Mouse (Mus musculus) heart, postnatal 14 days (tissue): ENCODE measurements around the gene Olfr344. TPM values are rescaled to one million over a fixed set of nuclear protein-coding genes. Genes with fewer than 3 reads are reported as not detected.

Experiments
- DNase-seq, 2 experiments: peaks; one replicate each; pipeline ENCODE4 v3.0.0; 2021 to 2022
- intact Hi-C: fragments of 180-260 bp; cut with DNase I; formaldehyde crosslinking; loops from one replicate; pipeline ENCODE4 v1.15.1; 2025
- long read RNA-seq, 2 experiments: library from polyadenylated mRNA; stranded (forward); transcript quantifications; one replicate each; pipeline ENCODE4 v2.0.0; 2021
- total RNA-seq, 2 experiments: library from RNA; stranded (reverse); gene quantifications; 2 replicates each; pipeline ENCODE4 v1.2.3; 2021

Olfr344 gene
- total RNA-seq = under 1 TPM in 1 of 2 experiments, not detected in 1; 0.02 TPM
- long read RNA-seq, experiment 1 = 0 reads
- long read RNA-seq, experiment 2 = 0 reads

DNA sequence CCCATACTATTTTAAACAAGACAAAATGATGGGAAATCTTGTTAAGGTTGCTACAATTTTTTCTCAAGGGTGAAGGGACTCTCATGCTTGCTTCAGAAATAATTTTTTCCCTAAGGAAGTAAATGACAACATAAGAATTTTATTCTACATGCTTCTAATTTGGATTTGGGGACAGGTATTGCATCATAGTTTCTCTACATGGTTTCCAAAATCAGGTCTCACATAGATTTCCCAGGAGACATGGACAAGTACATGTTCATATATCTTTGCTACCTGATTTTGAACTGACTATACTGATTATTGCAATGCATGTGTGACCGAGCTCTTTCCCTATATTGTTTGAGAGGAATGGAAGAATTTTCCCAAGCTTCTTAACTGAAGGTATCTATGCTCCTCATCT is at the start of gene Olfr344:
Gene Olfr344, plus strand, starts transcription at position 301 of the 400 bp plus-strand sequence.
- no peak for DNase-seq
- intact Hi-C loops = no loop called here

DNA sequence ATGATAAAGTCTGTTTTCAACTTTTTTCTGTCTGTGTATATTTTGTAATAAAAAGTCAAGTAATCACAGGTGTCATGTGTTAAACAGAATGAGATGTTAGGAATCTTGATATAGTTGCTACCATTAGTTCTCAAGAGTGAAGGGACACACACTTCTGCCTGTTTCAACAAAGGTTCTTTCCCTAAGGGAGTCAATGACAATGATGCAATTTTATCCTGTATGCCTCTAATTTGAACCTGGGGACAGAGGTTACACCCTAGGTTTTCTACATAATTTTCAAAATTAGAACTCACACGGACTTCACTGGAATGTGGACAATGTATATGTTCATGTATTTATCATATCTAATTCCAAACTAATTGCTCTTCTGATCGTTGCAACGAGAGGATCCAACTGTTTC is 41.8 kb upstream of the Olfr344 start, which contains the start of gene Olfr342:
Gene Olfr342, plus strand, starts transcription at position 301 of the 400 bp plus-strand sequence.
- no peak for DNase-seq
- intact Hi-C loops = no loop called here

DNA sequence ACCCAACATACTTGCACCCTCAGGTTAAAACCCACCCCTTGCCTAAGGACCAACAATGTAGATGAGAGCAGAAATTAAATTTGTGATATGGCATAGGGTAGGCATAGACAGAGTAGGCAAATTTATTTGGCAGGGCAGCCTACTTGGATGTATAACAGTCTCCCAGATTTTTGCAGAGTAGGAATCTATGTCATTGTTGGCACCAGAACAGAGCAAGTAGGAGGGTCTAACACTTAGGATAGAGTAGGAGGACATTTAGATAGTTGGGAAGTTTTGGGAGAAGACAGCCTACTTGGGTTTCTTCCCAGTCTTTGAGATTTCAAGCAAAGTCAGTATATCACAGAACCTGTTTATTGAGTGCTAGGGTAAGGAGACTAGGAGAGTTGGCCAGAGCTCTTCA is 1.3 kb upstream of the Olfr344 start:
- intact Hi-C loops = no loop called here
- DNase-seq = no peak

DNA sequence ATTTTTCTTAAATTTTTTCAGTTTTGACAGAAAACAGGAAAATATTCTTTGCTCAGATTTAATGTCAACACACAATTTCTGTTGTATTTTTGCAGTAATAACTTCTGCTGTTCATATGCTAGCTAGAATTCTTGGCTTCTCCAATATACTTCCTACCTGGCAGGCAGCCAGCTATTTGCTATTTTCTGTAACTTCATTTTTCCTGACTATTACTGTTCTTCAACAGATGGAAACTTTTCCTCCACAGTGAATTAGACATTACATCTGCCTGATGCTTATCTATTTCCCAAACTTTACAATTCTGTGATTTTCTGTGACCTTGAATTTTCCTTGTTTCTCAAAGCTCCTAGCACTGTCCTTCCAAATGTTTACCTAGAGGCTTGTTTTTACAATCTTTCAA is 560 bp downstream of the Olfr344 start:
- DNase-seq = no peak
- intact Hi-C loops = no loop called here

DNA sequence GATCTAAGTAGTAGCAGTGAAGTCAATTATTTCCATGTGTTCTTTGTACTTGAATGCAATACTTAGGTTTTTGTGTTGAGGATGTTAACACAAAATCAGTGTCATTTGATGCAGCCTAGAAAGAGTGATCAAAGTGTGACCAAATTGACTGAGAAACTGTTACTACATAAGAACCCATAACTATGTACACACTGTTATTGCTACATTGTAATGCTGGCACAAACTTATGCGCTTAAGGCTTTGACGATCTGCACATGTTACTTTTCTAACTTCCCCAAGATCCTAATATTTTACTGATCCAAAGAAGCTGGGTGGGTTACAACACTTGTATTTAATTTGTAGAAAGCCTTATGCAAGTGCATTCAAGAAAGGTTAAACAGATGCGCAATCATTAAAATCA is 1.4 kb downstream of the Olfr344 start:
- intact Hi-C loops = no loop called here
- no peak for DNase-seq

Other genes with a start within 250 kb of the Olfr344 start
- not detected for gene Olfr338, start 193.1 kb upstream of the Olfr344 start, total RNA-seq
- gene Olfr339, start 147.7 kb upstream of the Olfr344 start, total RNA-seq = not detected
- not detected for gene Olfr340, start 114.1 kb upstream of the Olfr344 start, total RNA-seq
- gene Olfr341, start 84.2 kb upstream of the Olfr344 start, total RNA-seq = not detected
- gene Olfr342, start 41.7 kb upstream of the Olfr344 start, total RNA-seq = not detected
- not detected for gene Olfr345, start 73.4 kb downstream of the Olfr344 start, total RNA-seq
- gene Olfr346, start 119.1 kb downstream of the Olfr344 start, total RNA-seq = not detected
- gene Olfr347, start 165.2 kb downstream of the Olfr344 start, total RNA-seq = not detected
- gene Olfr348, start 217.6 kb downstream of the Olfr344 start, total RNA-seq = not detected
- not detected for gene Olfr50, start 223.9 kb downstream of the Olfr344 start, total RNA-seq